Mouse (Mus musculus) liver, adult 2 months (tissue): Measurements from ENCODE around the gene Gm10563.

ENCODE experiments used
- CTCF ChIP-seq: fragments of 200-500 bp; IDR thresholded peaks from 2 replicates; pipeline ENCODE4 v1.5.1; 2011; ENCODE audit warnings: low read depth, low read length, control low read depth
- POLR2A ChIP-seq: fragments of 200-500 bp; IDR thresholded peaks from 2 replicates; pipeline ENCODE4 v1.6.1; 2011; ENCODE audit warnings: low read length, control low read depth; ENCODE audit not compliant: insufficient read depth; ENCODE audit errors: extremely low read depth

GRCm38 (mm10) chr4:155618321-155618720, 26.9 kb downstream of the Gm10563 start:
- TF ChIP-seq CTCF (no peak), POLR2A (no peak)
